ENCODE assay signal across 12 mouse cellular contexts in the genomic region with DNA sequence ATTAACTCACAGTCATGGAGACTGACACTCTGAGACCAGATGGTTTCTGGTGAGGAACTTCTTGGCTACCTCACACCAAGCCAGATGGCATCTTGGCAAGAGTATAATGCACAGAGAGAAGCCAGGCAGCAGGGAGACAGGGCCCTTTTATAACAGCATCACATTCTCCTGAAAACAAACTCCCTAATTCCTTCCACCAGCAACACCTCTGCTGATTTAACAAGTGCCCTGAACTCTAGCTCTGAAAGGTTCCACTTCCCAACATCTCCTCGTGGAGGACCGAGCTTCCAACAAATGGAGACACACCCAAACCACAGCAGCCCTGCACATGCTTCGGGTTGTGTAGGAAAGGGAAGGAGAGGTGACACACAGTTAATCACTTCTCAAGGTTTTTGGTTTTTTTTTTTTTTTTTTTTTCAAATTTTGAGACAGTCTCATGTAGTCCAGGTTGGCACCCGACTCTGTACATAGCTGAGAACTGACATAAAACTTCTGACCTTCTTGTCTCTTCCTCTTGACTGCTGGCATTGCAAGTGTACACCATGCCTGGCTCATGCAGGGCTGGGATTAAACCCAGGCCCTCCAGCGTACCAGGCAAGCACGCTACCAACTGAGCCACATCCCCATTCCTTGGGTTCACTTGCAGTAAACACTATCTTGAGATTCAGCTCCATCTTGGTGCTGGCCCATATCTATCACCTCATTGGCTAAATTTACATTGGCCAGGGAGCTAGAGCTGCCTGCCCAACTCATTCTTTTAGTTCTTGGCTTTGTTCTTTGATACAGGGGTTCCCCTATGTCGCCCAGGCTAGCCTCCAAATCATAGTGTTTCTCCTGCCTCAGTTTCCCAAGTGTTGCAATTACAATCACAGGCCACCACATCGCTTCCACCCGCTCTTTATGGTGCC. TPM values are rescaled to one million over a fixed set of nuclear protein-coding genes. Genes with fewer than 3 reads are reported as not detected.
DNase-seq lines count a peak whose midpoint lies in the region; ATAC-seq and TF ChIP-seq lines count a peak whose summit lies in the region.
"Had no signal": no experiment of that assay in that cellular context is flagged by ENCODE, and none has a peak within 500 bp of the region (broad histone marks: within the 10 kb centered on the region; RNA-seq: fewer than 3 reads in every experiment).

No protein-coding gene starts in this region.

- H3K4me1 ChIP-seq in forebrain, embryonic 15.5 days: no peaks in the 10 kb centered on the region
- no peaks in the 10 kb centered on the region for H3K4me1 ChIP-seq in forebrain, embryonic 11.5 days (replicated peaks; ENCODE audit: control insufficient read depth, insufficient read depth, low read length)
- H3K4me1 ChIP-seq in midbrain, postnatal 0 days (ENCODE audit: insufficient read depth, low read length): no peaks in the 10 kb centered on the region
- no peaks in the 10 kb centered on the region for H3K4me1 ChIP-seq in midbrain, embryonic 10.5 days
- peaks cover 43% of the 10 kb centered on the region for H3K4me1 ChIP-seq in heart, embryonic 13.5 days

- H3ac ChIP-seq in myocyte (ENCODE audit: control insufficient read depth, insufficient read length): no peak overlapping the region

- 76% methylated on average over 9 of the region's 9 CpGs for WGBS in forebrain, embryonic 15.5 days
- WGBS in forebrain, embryonic 11.5 days: 86% methylated on average over 9 of the region's 9 CpGs
- WGBS in midbrain, postnatal 0 days: 79% methylated on average over 9 of the region's 9 CpGs
- WGBS in midbrain, embryonic 10.5 days: 84% methylated on average over 9 of the region's 9 CpGs
- WGBS in heart, embryonic 13.5 days: 53% methylated on average over 9 of the region's 9 CpGs

- no peaks in the 10 kb centered on the region for H3K79me2 ChIP-seq in myocyte (ENCODE audit: control insufficient read depth, insufficient read depth)

- H3K9me3 ChIP-seq in forebrain, embryonic 15.5 days: no peaks in the 10 kb centered on the region
- no peaks in the 10 kb centered on the region for H3K9me3 ChIP-seq in forebrain, embryonic 11.5 days (ENCODE audit: control insufficient read depth, low read length)
- H3K9me3 ChIP-seq in midbrain, postnatal 0 days (ENCODE audit: low read length): no peaks in the 10 kb centered on the region
- H3K9me3 ChIP-seq in midbrain, embryonic 10.5 days (replicated peaks): no peaks in the 10 kb centered on the region
- no peaks in the 10 kb centered on the region for H3K9me3 ChIP-seq in heart, embryonic 13.5 days
- H3K9me3 ChIP-seq: embryonic facial prominence, embryonic 15.5 days had no signal

- H3K27me3 ChIP-seq in forebrain, embryonic 15.5 days: no peaks in the 10 kb centered on the region
- H3K27me3 ChIP-seq in forebrain, embryonic 11.5 days (ENCODE audit: control insufficient read depth, insufficient read depth, low read length): no peaks in the 10 kb centered on the region
- H3K27me3 ChIP-seq in midbrain, postnatal 0 days (ENCODE audit: insufficient read depth, low read length): no peaks in the 10 kb centered on the region
- no peaks in the 10 kb centered on the region for H3K27me3 ChIP-seq in midbrain, embryonic 10.5 days (ENCODE audit: low read depth, poor library complexity, severe bottlenecking)
- no peaks in the 10 kb centered on the region for H3K27me3 ChIP-seq in heart, embryonic 13.5 days (replicated peaks)
- no peaks in the 10 kb centered on the region for H3K27me3 ChIP-seq in myocyte (ENCODE audit: control insufficient read depth, insufficient read depth, insufficient read length)
- H3K27me3 ChIP-seq: embryonic facial prominence, embryonic 15.5 days had no signal

- TF ChIP-seq CTCF in midbrain, postnatal 0 days (IDR thresholded peaks at IDR 0.05): no peak

- H3K4me2 ChIP-seq in forebrain, embryonic 15.5 days (replicated peaks): no peak overlapping the region
- H3K4me2 ChIP-seq in forebrain, embryonic 11.5 days (ENCODE audit: low read depth, low read length, severe bottlenecking): no peak overlapping the region
- H3K4me2 ChIP-seq in midbrain, postnatal 0 days (ENCODE audit: low read depth, low read length, poor library complexity, severe bottlenecking): no peak overlapping the region
- H3K4me2 ChIP-seq in heart, embryonic 13.5 days: peak overlapping the region; percentile 1; the same call in 1 of the 2 replicates
- H3K4me2 ChIP-seq in myocyte (ENCODE audit: low read depth): peak overlapping the region; percentile 47
- H3K4me2 ChIP-seq: embryonic facial prominence, embryonic 15.5 days had no signal

- no peak for DNase-seq in forebrain, embryonic 11.5 days (ENCODE audit: low spot score)
- DNase-seq in midbrain, postnatal 0 days (ENCODE audit: low spot score): peak; percentile 60
- no peak for DNase-seq in midbrain, embryonic 10.5 days (ENCODE audit: low spot score)
- no peak for DNase-seq in testis, postnatal 14 days (ENCODE audit: low spot score)
- no peak for DNase-seq in adipocyte (ENCODE audit: low spot score)
- DNase-seq: kidney, adult 11 months; lung, adult 18-20 months had no signal

- no peak overlapping the region for H3K4me3 ChIP-seq in forebrain, embryonic 15.5 days
- no peak overlapping the region for H3K4me3 ChIP-seq in forebrain, embryonic 11.5 days (ENCODE audit: low read depth, low read length)
- no peak overlapping the region for H3K4me3 ChIP-seq in midbrain, postnatal 0 days (ENCODE audit: low read depth, low read length)
- no peak overlapping the region for H3K4me3 ChIP-seq in midbrain, embryonic 10.5 days
- H3K4me3 ChIP-seq in heart, embryonic 13.5 days: no peak overlapping the region
- no peak overlapping the region for H3K4me3 ChIP-seq in myocyte
- H3K4me3 ChIP-seq: embryonic facial prominence, embryonic 15.5 days had no signal

- peak; percentile 88 for ATAC-seq in forebrain, embryonic 15.5 days (replicated peaks)
- ATAC-seq in forebrain, embryonic 11.5 days (replicated peaks; ENCODE audit: low FRiP score): no peak
- ATAC-seq in midbrain, postnatal 0 days (ENCODE audit: low FRiP score): no peak
- no peak for ATAC-seq in heart, embryonic 13.5 days (ENCODE audit: extremely low read depth, insufficient number of reproducible peaks, low FRiP score, low TSS enrichment)
- ATAC-seq: midbrain, embryonic 16.5 days had no signal

- TF ChIP-seq POLR2A in myocyte (IDR thresholded peaks at IDR 0.05; ENCODE audit: insufficient read length, low read depth): no peak

- peak overlapping the region; percentile 45; the same call in 1 of the 2 replicates for H3K27ac ChIP-seq in forebrain, embryonic 15.5 days (replicated peaks)
- no peak overlapping the region for H3K27ac ChIP-seq in forebrain, embryonic 11.5 days (ENCODE audit: low read depth, low read length)
- H3K27ac ChIP-seq in midbrain, postnatal 0 days (ENCODE audit: low read depth, low read length): no peak overlapping the region
- H3K27ac ChIP-seq in midbrain, embryonic 10.5 days (replicated peaks): no peak overlapping the region
- H3K27ac ChIP-seq in heart, embryonic 13.5 days (replicated peaks): peak overlapping the region; percentile 46
- H3K27ac ChIP-seq: embryonic facial prominence, embryonic 15.5 days had no signal

- H3K36me3 ChIP-seq in forebrain, embryonic 15.5 days: no peaks in the 10 kb centered on the region
- H3K36me3 ChIP-seq in forebrain, embryonic 11.5 days (ENCODE audit: control insufficient read depth, insufficient read depth, low read length): no peaks in the 10 kb centered on the region
- H3K36me3 ChIP-seq in midbrain, postnatal 0 days (ENCODE audit: insufficient read depth, low read length): no peaks in the 10 kb centered on the region
- H3K36me3 ChIP-seq in midbrain, embryonic 10.5 days: no peaks in the 10 kb centered on the region
- H3K36me3 ChIP-seq in heart, embryonic 13.5 days: no peaks in the 10 kb centered on the region
- H3K36me3 ChIP-seq in myocyte (ENCODE audit: control insufficient read depth, insufficient read depth): no peaks in the 10 kb centered on the region
- H3K36me3 ChIP-seq: embryonic facial prominence, embryonic 15.5 days had no signal

- H3K9ac ChIP-seq in forebrain, embryonic 15.5 days (replicated peaks): no peak overlapping the region
- no peak overlapping the region for H3K9ac ChIP-seq in forebrain, embryonic 11.5 days (ENCODE audit: low read length)
- H3K9ac ChIP-seq in midbrain, postnatal 0 days (replicated peaks; ENCODE audit: low read length, poor library complexity, severe bottlenecking): no peak overlapping the region
- no peak overlapping the region for H3K9ac ChIP-seq in heart, embryonic 13.5 days
- H3K9ac ChIP-seq: embryonic facial prominence, embryonic 15.5 days had no signal

TF ChIP-seq in myocyte, 11 proteins besides CTCF, POLR2A, EP300 and RAD21 (continues in another document):
- TF ChIP-seq E2F4 (IDR thresholded peaks at IDR 0.05; ENCODE audit: insufficient read depth): no peak
- TF ChIP-seq TCF12 (IDR thresholded peaks at IDR 0.05; ENCODE audit: insufficient read depth, poor library complexity, severe bottlenecking): no peak
- peak in 1 of 3 experiments; percentile 47 for TF ChIP-seq MYOG (IDR thresholded peaks at IDR 0.05; ENCODE audit: control insufficient read depth in 1 of 3, insufficient read depth in 1 of 3, insufficient read length in 2 of 3, low read depth in 2 of 3)
- TF ChIP-seq MYOD1 (IDR thresholded peaks at IDR 0.05; ENCODE audit: control insufficient read depth in 1 of 3, insufficient read length in 2 of 3, low read depth in 2 of 3): peak in 2 of 3 experiments; percentile 19 to 39
- TF ChIP-seq CEBPB (IDR thresholded peaks at IDR 0.05; ENCODE audit: insufficient read depth, poor library complexity, severe bottlenecking): no peak
- TF ChIP-seq USF1 (IDR thresholded peaks at IDR 0.05; ENCODE audit: low read depth): no peak
- peak; percentile 76 for TF ChIP-seq MAX (IDR thresholded peaks at IDR 0.05; ENCODE audit: low read depth)

RNA-seq across cellular contexts. Expression of gene Leo1, which starts 13.7 kb away (rescaled TPM):
- 40.6 and 40.7 TPM in 2 replicates for polyA plus RNA-seq in forebrain, embryonic 15.5 days (2015; fragmentation: Nextera tagmentation; extraction: Ambion mirVana)
- polyA plus RNA-seq in forebrain, embryonic 11.5 days (2014; fragmentation: Nextera tagmentation; extraction: Ambion mirVana): 52.6 and 52.8 TPM in 2 replicates
- 27.7 and 27.8 TPM in 2 replicates for total RNA-seq in midbrain, postnatal 0 days (2014; rRNA removed)
- polyA plus RNA-seq in midbrain, postnatal 0 days (2015; fragmentation: Nextera tagmentation; extraction: Ambion mirVana): 43.0 and 45.0 TPM in 2 replicates
- 49.4 and 52.3 TPM in 2 replicates for polyA plus RNA-seq in midbrain, embryonic 10.5 days (2016; fragmentation: Nextera tagmentation; extraction: Ambion mirVana)
- polyA plus RNA-seq in heart, embryonic 13.5 days (2015; fragmentation: Nextera tagmentation; extraction: Ambion mirVana): 27.9 and 30.0 TPM in 2 replicates
- polyA plus RNA-seq in myocyte (2012; fragmentation: generic; extraction: Trizol): 25.4 TPM

RNA-seq across cellular contexts. Expression of gene Mapk6, which starts 17.8 kb away (rescaled TPM):
- 137 and 138 TPM in 2 replicates for polyA plus RNA-seq in forebrain, embryonic 15.5 days (2015; fragmentation: Nextera tagmentation; extraction: Ambion mirVana)
- 179 and 181 TPM in 2 replicates for polyA plus RNA-seq in forebrain, embryonic 11.5 days (2014; fragmentation: Nextera tagmentation; extraction: Ambion mirVana)
- 164 and 181 TPM in 2 replicates for total RNA-seq in midbrain, postnatal 0 days (2014; rRNA removed)
- polyA plus RNA-seq in midbrain, postnatal 0 days (2015; fragmentation: Nextera tagmentation; extraction: Ambion mirVana): 103 and 109 TPM in 2 replicates
- 138 and 156 TPM in 2 replicates for polyA plus RNA-seq in midbrain, embryonic 10.5 days (2016; fragmentation: Nextera tagmentation; extraction: Ambion mirVana)
- 47.2 and 49.8 TPM in 2 replicates for polyA plus RNA-seq in heart, embryonic 13.5 days (2015; fragmentation: Nextera tagmentation; extraction: Ambion mirVana)
- 52.8 TPM for polyA plus RNA-seq in myocyte (2012; fragmentation: generic; extraction: Trizol)

Comparison
In these comparisons a context has a peak if more than half of its experiments do, and no peak if none do; other contexts are left out.
1. H3K27ac ChIP-seq: peak in forebrain, embryonic 15.5 days (single experiment) and heart, embryonic 13.5 days (single experiment); none in forebrain, embryonic 11.5 days (single experiment), midbrain, postnatal 0 days (single experiment) and midbrain, embryonic 10.5 days (single experiment).
2. H3K4me2 ChIP-seq: peak in heart, embryonic 13.5 days (single experiment) and myocyte (single experiment); none in forebrain, embryonic 15.5 days (single experiment), forebrain, embryonic 11.5 days (single experiment) and midbrain, postnatal 0 days (single experiment).